Mouse (Mus musculus) cerebellum, adult 18-20 months (tissue): Measurements from ENCODE around the gene Tbl1xr1.

Source experiments
- DNase-seq, 2 experiments: peaks; one replicate each; pipeline ENCODE4 v3.0.0; 2021

The Tbl1xr1 gene

DNA sequence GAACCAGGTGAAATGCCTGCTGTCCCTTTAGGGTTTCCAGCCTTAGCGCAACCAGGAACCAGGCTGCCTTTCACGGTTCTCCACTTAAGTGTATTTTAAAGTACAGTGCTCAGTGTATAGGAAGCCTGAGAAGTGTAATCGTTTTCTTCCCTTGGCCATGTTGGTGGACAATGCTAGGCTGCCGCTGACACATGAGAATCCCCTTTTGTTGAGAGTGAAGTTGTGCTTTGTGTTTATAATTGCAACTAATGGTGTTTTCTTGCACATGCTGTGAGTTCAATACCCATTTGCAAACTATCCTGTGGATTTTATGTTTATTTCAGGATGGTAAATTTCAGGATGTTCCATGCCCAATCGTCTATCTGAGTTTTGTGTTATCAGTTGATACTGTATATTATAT lies 146.6 kb downstream of the Tbl1xr1 start:
- no peak for DNase-seq

DNA sequence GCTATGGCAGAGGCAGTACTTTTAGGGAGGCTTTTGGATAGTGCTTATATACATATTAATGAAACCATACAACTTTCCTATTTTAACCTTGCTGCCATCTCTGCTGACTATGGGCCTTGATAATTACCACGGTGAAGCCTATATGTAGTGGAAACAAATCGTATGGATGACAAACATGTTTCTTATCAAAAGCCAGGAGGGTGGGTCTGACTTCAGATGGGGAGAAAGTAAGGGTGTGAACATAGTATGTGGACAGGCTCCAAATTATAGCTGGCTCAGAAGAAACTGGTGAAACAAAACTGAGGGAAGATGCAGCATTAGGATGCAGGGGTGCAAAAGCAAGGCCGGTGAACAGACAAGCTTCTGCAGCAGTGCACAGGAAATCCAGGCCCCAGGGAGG lies 151.6 kb downstream of the Tbl1xr1 start:
- no peak for DNase-seq

DNA sequence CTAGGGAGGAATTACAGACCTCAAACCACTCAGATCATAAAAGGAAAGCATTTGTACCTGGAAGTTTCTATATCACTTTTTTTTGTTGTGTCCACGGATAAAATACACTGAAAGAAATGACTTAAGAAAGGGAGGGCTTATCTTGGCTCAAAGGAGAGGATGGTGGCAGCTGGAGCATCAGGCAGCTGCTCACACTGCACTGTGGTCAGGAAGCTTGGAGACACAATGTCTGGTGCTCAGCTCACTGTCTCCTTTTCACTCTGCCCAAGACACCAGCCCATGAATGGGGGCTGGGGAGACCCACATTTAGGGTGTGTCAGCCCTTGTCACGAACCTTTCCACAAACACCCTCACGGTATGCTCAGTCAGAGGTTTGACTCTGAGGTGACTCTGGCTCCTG lies 154.2 kb downstream of the Tbl1xr1 start:
- no peak for DNase-seq

DNA sequence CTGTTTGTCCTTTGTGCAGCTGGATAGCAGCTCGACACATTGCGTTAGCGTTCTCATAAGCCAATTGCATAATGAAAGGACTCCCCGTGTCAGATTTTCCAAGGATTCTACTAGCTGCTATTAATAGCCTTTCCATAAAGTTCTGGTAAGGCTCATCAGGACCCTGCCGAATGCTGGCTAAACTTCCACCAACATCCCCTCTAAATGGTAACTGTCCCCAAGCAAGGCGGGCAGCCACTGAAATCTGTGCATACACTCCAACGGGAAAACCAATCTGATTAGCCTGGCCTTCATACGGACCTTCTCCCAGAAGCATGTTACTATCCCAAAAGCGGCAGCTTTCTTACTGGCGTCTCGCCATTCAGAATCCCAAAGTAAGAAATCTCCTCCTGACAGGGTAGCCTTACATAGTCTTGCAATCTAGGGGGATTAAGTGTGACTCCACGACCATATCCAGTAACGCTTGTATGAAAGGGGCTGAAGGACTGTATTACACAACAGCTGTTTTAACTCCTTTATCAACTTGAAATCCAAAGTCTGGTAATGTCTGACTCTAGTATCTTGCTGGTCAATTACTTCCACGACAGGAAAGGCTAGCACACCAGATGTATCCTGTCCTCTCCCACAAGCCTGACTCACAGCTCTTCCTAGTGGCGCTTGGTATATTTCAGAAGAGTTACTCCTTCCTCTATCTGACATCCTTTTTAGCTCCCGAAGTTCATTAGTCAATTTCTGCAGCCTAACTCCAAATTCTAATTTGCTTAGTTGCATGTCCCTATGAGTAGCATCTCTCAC lies 161.9 kb downstream of the Tbl1xr1 start:
- no peak for DNase-seq
